ENCODE assay signal across 8 mouse cellular contexts in the genomic region with DNA sequence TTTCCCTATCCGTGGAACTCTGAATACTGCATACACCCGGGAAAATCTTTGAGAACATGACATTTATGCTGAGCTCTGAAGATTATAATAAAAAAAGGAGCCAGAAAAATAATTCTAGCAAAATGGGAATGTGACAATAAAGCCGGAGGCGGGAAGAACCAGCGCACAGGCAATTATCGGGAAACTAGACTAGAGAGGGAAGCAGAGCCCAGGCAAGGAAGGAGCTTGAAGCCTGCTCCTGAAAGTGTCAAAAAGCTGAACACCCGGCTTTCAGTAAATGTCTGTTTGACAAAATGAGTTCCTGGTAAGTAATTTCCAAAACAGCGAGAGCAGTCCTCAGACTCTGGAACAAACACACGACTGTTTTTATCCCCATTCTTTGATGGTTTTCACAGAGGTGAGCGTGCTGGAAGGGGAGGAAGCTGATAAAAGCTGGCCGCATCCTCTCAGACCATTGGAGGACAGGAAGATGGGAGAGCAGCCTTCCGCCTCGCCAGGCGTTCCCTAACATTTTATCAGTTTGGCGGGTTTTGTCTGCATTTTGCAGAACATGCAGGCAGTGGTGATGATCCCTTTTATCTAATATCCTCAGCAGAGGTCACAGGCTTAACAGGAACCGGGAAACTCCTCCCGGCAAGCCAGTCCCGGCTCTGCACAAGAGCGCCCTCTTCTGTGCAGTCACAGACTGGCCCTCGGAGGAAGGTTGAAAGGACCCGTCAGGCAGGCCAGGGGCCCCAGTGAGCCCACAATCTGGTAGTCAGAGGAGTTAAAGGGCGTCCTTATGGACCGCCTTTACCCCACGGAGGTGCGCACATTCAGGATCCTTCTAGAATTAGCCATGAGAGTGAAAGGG.
DNase-seq lines count a peak whose midpoint lies in the region; ATAC-seq and TF ChIP-seq lines count a peak whose summit lies in the region.

No protein-coding gene starts in this region.

- no peaks in the 10 kb centered on the region for H3K79me2 ChIP-seq in liver, adult 2 months (ENCODE audit: control insufficient read depth, insufficient read depth, low read length)

- peak overlapping the region; percentile 47; the same call in 1 of the 2 replicates for H3K9ac ChIP-seq in heart, embryonic 14.5 days (ENCODE audit: low read length)
- H3K9ac ChIP-seq in kidney, postnatal 0 days (ENCODE audit: low read depth, low read length), result 0 out of 2 replicates have a peak overlapping the region, but pooled peaks have one; percentile 13
- no peak overlapping the region for H3K9ac ChIP-seq in liver, adult 2 months (ENCODE audit: low read depth, low read length)
- H3K9ac ChIP-seq in stomach, embryonic 14.5 days (replicated peaks; ENCODE audit: low read depth, low read length), result no peak overlapping the region

- H3K4me3 ChIP-seq in forebrain, embryonic 10.5 days, result peak overlapping the region; percentile 43
- H3K4me3 ChIP-seq in heart, embryonic 14.5 days (ENCODE audit: control insufficient read depth in 1 of 2, insufficient read depth in 1 of 2, low read depth in 1 of 2, low read length in 2 of 2), result peak overlapping the region; percentile 32 to 36
- peak overlapping the region; percentile 23; the same call in 1 of the 2 replicates for H3K4me3 ChIP-seq in kidney, postnatal 0 days (replicated peaks; ENCODE audit: low read depth, low read length)
- no peak overlapping the region for H3K4me3 ChIP-seq in liver, adult 2 months (ENCODE audit: insufficient read depth, low read depth, low read length)
- peak overlapping the region; percentile 13; the same call in 1 of the 2 replicates for H3K4me3 ChIP-seq in stomach, embryonic 14.5 days (ENCODE audit: low read depth, low read length)

- DNase-seq in A20 (ENCODE audit: low read depth, low spot score), result peak; percentile 55
- DNase-seq in brain, embryonic 14.5 days (ENCODE audit: low read depth), result peak; percentile 82
- DNase-seq in forebrain, embryonic 10.5 days (ENCODE audit: extremely low spot score, low spot score), result peak; percentile 76
- DNase-seq in kidney, postnatal 0 days (ENCODE audit: low spot score), result peak; percentile 77
- DNase-seq in liver, adult 2 months (ENCODE audit: extremely low read depth, low read depth, low spot score), result peak; percentile 30
- peak; percentile 85 for DNase-seq in neural tube, embryonic 10.5 days (ENCODE audit: extremely low spot score, low spot score)

- H3K4me2 ChIP-seq in heart, embryonic 14.5 days (ENCODE audit: low read length), result peak overlapping the region; percentile 65
- H3K4me2 ChIP-seq in kidney, postnatal 0 days (ENCODE audit: low read length), result peak overlapping the region; percentile 50
- H3K4me2 ChIP-seq in stomach, embryonic 14.5 days (replicated peaks; ENCODE audit: low read depth, low read length), result peak overlapping the region; percentile 36

- H3K9me3 ChIP-seq in forebrain, embryonic 10.5 days, result no peaks in the 10 kb centered on the region
- H3K9me3 ChIP-seq in heart, embryonic 14.5 days (ENCODE audit: control insufficient read depth, low read length), result no peaks in the 10 kb centered on the region
- H3K9me3 ChIP-seq in kidney, postnatal 0 days (replicated peaks; ENCODE audit: low read length), result no peaks in the 10 kb centered on the region
- no peaks in the 10 kb centered on the region for H3K9me3 ChIP-seq in stomach, embryonic 14.5 days (ENCODE audit: control insufficient read depth, low read depth, low read length)

- no peaks in the 10 kb centered on the region for H3K27me3 ChIP-seq in forebrain, embryonic 10.5 days (ENCODE audit: poor library complexity, severe bottlenecking)
- H3K27me3 ChIP-seq in heart, embryonic 14.5 days (ENCODE audit: control insufficient read depth, insufficient read depth, low read length), result no peaks in the 10 kb centered on the region
- no peaks in the 10 kb centered on the region for H3K27me3 ChIP-seq in kidney, postnatal 0 days (ENCODE audit: insufficient read depth, low read length)
- no peaks in the 10 kb centered on the region for H3K27me3 ChIP-seq in liver, adult 2 months (ENCODE audit: control insufficient read depth, insufficient read depth, low read length)
- no peaks in the 10 kb centered on the region for H3K27me3 ChIP-seq in stomach, embryonic 14.5 days (ENCODE audit: control insufficient read depth, insufficient read depth, low read length)

- H3K36me3 ChIP-seq in forebrain, embryonic 10.5 days (replicated peaks), result no peaks in the 10 kb centered on the region
- no peaks in the 10 kb centered on the region for H3K36me3 ChIP-seq in heart, embryonic 14.5 days (ENCODE audit: control insufficient read depth, insufficient read depth, low read length)
- no peaks in the 10 kb centered on the region for H3K36me3 ChIP-seq in kidney, postnatal 0 days (ENCODE audit: insufficient read depth, low read length)
- no peaks in the 10 kb centered on the region for H3K36me3 ChIP-seq in liver, adult 2 months (ENCODE audit: control insufficient read depth, insufficient read depth, low read length)
- no peaks in the 10 kb centered on the region for H3K36me3 ChIP-seq in stomach, embryonic 14.5 days (ENCODE audit: control insufficient read depth, insufficient read depth, low read length)

- peaks cover 10% of the 10 kb centered on the region for H3K4me1 ChIP-seq in forebrain, embryonic 10.5 days
- peaks cover 0 to 6% of the 10 kb centered on the region in 2 experiments; a peak in 1 of 4 replicates for H3K4me1 ChIP-seq in heart, embryonic 14.5 days (ENCODE audit: control insufficient read depth in 2 of 2, insufficient read depth in 2 of 2, low read length in 2 of 2)
- H3K4me1 ChIP-seq in kidney, postnatal 0 days (replicated peaks; ENCODE audit: insufficient read depth, low read length), result no peaks in the 10 kb centered on the region
- no peaks in the 10 kb centered on the region for H3K4me1 ChIP-seq in liver, adult 2 months (ENCODE audit: control insufficient read depth, insufficient read depth, low read length)
- H3K4me1 ChIP-seq in stomach, embryonic 14.5 days (ENCODE audit: control insufficient read depth, insufficient read depth, low read length), result no peaks in the 10 kb centered on the region

- no peak for TF ChIP-seq POLR2A in brain, embryonic 14.5 days (IDR thresholded peaks at IDR 0.05; ENCODE audit: borderline replicate concordance, extremely low read depth, insufficient read depth, insufficient read length, poor library complexity, severe bottlenecking)
- no peak for TF ChIP-seq POLR2A in liver, adult 2 months (IDR thresholded peaks at IDR 0.05; ENCODE audit: extremely low read depth, insufficient read depth, low read length)

- H3K27ac ChIP-seq in forebrain, embryonic 10.5 days, result peak overlapping the region; percentile 60
- no peak overlapping the region for H3K27ac ChIP-seq in heart, embryonic 14.5 days (replicated peaks in 1 of 2; ENCODE audit: control insufficient read depth in 1 of 2, insufficient read depth in 1 of 2, low read depth in 2 of 2, low read length in 2 of 2)
- no peak overlapping the region for H3K27ac ChIP-seq in kidney, postnatal 0 days
- H3K27ac ChIP-seq in liver, adult 2 months (replicated peaks; ENCODE audit: insufficient read depth, low read depth, low read length), result no peak overlapping the region
- H3K27ac ChIP-seq in stomach, embryonic 14.5 days (ENCODE audit: low read length), result no peak overlapping the region

- peak; percentile 87 for TF ChIP-seq CTCF in brain, embryonic 14.5 days (IDR thresholded peaks at IDR 0.05; ENCODE audit: borderline replicate concordance, extremely low read depth, insufficient read depth, insufficient read length)
- peak; percentile 84 for TF ChIP-seq CTCF in kidney, postnatal 0 days (IDR thresholded peaks at IDR 0.05; ENCODE audit: low read depth)
- TF ChIP-seq CTCF in liver, adult 2 months (IDR thresholded peaks at IDR 0.05; ENCODE audit: low read depth, low read length), result peak; percentile 91

- ATAC-seq in heart, embryonic 14.5 days (ENCODE audit: insufficient number of reproducible peaks, insufficient read depth, low FRiP score, low read depth), result peak; percentile 47; the same call in 1 of the 2 replicates
- no peak for ATAC-seq in kidney, postnatal 0 days (replicated peaks; ENCODE audit: low FRiP score, low read depth)
- no peak for ATAC-seq in stomach, embryonic 14.5 days (ENCODE audit: insufficient number of reproducible peaks, insufficient read depth, low FRiP score, low read depth)

- 25% methylated on average over 25 of the region's 25 CpGs for WGBS in forebrain, embryonic 10.5 days
- WGBS in heart, embryonic 14.5 days, result 16% methylated on average over 25 of the region's 25 CpGs
- WGBS in kidney, postnatal 0 days, result 22% methylated on average over 25 of the region's 25 CpGs
- WGBS in liver, adult 2 months, result 28% methylated on average over 25 of the region's 25 CpGs
- WGBS in stomach, embryonic 14.5 days, result 24% methylated on average over 25 of the region's 25 CpGs

Comparison
In these comparisons a context has a peak if more than half of its experiments do, and no peak if none do; other contexts are left out.
1. DNase-seq: peak in every context shown above with its lines; median percentile 85 in neural tube, embryonic 10.5 days; 82 in brain, embryonic 14.5 days; 77 in kidney, postnatal 0 days; 76 in forebrain, embryonic 10.5 days; 55 in A20; 30 in liver, adult 2 months.
2. H3K9ac ChIP-seq: peak in heart, embryonic 14.5 days (single experiment) and kidney, postnatal 0 days (single experiment); none in liver, adult 2 months (single experiment) and stomach, embryonic 14.5 days (single experiment).
3. Peak in every context shown above with its lines, with median percentiles within 50 percentile points of each other: CTCF ChIP-seq and H3K4me2 ChIP-seq.